Mouse (Mus musculus): Measurements from ENCODE around the gene Hck. TPM values are rescaled to one million over a fixed set of nuclear protein-coding genes. Genes with fewer than 3 reads are reported as not detected.
A peak's percentile ranks its signal among the peaks of the same experiment; 100 is the strongest.

Gene Hck
- total RNA-seq, 2 experiments from 2014 or later, result 1.5 to 2.0 TPM

DNA sequence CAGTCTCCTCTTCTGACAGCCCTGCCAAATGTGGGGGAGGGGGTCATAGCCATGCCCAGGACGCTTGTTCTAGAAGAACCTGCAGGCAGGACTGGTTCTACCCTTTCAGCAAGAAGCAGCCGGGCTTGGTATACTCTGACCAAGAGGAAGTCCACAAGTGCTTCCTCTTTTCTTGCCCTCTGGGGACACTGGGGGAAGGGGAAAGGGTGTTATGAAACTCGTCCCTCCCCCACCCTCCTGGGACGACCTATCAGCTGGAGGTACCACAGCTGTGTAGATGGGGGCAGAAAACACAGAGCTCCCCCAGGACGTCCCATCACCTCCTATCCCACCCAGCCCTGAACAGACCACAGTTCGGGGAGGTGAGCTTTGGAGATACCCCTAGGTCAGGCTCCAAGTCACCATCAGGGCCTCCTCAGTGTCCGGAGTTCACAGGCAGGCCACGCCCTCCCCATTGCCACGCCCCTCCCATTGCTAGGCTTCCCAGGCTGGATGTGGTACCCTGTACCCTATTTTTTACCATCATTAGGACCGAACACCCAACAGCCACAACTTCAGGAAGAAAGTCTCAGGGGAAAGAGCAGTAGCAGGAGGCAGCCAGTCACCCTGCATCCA lies 17.6 kb upstream of the Hck start:
- DNase-seq (ENCODE audit: low spot score in 2 of 2), result no peak

DNA sequence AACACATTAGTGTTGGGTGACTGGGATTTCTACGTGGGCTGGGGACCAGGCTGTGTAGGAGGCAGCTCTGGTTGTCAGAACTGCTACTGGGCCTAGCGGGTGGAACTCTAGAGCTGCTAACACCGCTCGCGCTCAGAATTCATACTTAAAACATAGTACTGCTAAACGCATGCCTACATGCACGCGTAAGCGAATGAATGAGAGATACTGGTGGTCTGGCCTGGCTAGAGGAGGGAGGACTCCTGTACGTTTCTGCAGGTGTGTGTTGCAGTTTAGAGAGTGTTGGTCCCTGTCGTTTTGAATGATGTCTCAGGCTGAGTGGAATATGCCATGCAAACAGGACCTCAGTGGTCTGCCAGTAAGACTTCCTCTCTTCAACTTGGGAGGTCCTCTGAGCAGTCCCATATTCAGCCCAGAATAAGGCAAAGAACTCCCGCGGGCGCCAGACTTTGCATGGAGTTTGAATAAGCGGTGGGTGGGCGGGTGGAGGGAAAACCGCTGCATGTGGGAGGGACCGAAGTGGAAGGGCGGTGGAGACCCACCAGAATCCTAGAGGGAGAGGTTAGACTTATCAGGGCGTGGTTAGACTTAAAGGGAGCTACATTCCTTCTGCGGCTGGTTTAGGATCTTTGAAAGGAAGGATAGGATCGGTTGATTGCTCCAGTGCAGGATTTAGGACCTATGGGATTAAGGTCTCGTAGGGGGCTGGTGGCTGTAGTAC lies 1.1 kb upstream of the Hck start:
- no peak for DNase-seq (ENCODE audit: low spot score in 2 of 2)

DNA sequence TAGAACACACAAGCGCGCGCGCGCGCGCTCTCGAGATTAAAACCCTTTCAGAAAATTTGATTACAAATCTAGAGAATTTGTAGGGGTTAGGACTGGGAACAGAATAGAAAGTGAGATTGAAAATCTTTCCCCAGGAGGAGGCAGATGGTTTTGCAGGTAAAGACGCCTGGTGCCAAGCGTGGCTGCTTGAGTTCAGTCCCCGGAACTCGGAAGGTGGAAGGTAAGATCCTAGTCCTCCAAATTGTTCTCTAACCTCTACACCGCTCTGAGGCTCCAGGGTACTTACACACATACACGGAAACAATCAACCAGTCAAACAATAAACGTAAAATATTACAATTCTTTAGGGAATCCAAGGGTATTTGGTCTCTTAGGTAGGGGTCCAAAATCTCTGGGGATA lies 466 bp upstream of the Hck start:
- DNase-seq (ENCODE audit: low spot score in 2 of 2), result no peak

DNA sequence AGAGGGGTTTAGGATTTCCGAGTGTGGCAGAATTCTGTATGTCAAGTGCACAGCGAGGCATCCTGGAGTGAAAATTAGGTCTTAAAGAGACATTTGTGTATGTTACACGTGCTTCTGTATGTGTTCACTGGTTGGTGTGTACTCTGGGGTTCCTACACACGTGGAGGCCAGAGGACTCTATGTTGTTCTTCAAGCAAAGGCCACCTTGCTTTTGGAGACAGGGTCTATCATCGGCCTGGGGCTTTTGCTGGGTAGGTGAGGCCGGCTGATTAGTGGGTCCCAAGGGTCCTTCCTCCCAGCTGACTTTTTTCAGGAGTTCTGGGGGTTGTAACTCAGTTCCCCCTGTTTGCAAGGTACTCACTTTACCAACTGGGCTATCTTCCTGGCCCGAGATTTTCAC lies 1.3 kb downstream of the Hck start:
- no peak for DNase-seq (ENCODE audit: low spot score in 2 of 2)

DNA sequence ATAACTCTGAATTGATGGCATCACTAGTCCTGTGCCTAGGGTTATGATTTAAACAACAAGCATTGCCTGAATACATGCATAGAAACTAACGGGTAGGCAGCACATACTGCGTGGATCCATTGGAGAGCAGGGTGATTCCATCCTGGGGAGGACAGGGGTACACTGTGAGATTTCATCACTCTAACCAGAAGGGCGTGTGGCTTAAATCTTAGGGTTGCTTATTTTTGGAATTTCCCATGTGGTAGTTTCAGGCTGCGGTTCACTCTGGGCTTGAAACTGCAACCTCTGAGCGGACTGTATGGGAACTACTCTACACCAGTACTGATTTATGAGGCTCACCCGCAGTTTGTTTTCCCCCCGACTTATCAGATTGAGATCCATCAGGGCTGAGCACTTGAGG lies 3.0 kb downstream of the Hck start:
- DNase-seq (ENCODE audit: low spot score in 2 of 2), result no peak

DNA sequence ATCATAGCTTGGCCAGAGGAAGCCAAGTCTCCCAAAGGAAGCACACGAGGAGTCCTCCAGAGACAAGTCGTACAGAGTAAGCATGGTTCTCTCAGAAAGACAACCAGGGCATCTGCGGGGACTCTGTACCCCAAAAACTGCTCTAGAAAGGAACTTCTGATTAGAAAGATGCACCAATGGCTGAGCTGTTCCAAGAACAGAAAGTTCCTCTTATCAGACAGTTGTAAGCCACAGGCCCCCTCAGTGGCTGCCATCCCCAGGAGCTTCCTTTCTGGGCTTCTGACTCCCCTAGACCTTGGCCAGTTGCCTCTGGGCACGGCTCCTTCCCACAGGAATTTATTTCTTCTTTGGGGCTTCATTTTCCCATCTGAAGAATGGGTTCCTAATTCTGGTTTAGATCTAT lies 7.4 kb downstream of the Hck start:
- no peak for DNase-seq (ENCODE audit: low spot score in 2 of 2)

DNA sequence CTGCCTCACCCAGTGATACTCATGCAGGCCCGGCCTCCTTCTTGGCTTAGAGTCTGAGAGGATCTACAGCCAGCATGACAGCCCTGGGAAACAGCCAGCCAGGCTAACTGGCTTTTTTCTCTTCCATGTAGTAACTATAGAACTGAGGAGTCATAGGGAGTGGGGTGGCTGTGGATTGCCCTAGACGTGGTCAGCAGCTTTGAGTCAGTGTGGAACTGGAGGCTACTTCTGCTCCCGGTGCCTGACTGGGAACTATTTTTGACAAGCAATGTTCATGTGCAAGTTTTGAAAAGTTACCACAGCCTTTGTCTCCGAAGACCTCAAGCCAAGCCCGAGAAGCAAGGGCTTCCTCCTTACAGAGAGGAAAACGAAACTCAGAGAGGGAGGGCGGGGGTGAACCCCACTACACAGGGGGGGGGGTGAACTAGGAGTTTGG lies 8.8 kb downstream of the Hck start:
- DNase-seq (ENCODE audit: low spot score in 2 of 2), result no peak

DNA sequence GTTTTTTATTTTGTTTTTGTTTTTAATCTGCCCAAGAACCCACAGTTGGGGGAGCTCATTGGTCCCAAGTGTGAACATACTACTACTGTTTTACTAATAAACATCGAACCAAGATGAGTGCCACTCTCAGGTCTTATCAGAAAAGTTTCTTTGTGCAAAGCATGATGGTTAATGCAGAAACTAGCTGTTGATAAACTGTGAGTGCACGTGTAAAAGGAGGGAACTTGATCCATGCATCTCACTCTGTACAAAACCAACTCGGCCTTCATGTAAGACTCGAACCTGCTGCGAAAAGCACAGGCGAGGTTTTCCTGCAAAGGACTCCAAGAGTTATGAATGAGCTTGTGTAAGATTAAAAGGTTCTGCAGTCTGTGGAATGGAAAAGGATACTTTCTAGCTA lies 11.2 kb downstream of the Hck start:
- no peak for DNase-seq (ENCODE audit: low spot score in 2 of 2)

DNA sequence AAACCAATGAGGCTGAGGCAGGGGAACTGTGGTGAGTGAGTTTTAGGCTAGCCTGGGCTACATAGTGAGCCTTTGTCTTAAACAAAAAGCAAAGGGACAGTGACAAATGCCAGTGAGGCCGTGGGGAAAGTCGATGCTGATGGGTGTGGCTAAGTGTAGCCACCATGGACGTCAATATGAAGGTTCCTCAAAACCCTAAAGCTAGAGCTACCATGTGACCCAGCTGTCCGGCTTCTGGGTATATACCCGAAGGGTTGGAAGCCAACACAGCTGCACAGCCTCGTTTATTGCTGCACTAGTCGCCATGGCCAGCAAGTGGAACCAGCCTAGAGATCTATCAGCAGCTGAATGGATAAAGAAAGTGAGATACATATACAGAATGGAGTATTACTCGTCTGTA lies 11.9 kb downstream of the Hck start:
- no peak for DNase-seq (ENCODE audit: low spot score in 2 of 2)

DNA sequence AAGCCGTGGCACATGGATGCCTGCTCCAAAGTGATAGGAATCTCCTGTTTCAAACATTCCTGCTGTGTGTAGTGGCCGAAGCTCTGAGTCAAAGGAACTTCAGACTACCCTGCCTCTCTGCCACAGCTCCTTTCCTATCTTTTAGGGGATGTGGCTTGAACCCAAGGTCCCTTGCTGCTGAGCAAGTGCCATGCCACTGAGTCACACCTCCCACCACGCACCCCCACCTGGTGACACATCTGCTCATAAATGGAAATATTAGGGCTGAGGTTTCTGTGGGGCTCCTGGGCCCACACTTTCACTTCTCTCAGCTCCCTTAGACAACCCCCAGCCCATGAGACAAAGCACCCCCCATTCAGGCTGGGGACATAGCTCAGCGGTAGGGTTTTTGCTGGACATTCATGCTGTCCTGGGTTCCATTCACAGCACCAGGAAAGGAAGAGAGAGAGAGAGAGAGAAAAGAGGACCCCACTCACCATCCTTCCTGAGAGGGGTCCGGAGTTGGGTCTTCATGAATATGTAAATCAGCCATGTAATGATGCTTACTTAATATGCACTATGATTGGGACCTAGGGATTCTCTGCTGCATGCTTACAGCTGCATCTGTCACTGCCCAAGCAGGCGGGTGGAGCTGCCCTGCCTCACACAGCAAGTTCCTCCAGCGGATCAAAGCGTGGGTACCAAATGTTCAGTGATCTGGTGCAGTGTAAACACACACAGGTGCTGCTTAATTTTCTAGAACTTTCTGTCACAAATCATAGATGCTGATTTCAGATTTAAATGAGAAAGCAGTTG lies 13.8 kb downstream of the Hck start:
- peak in 1 of 2 experiments; percentile 19 for DNase-seq (ENCODE audit: low spot score in 2 of 2)

DNA sequence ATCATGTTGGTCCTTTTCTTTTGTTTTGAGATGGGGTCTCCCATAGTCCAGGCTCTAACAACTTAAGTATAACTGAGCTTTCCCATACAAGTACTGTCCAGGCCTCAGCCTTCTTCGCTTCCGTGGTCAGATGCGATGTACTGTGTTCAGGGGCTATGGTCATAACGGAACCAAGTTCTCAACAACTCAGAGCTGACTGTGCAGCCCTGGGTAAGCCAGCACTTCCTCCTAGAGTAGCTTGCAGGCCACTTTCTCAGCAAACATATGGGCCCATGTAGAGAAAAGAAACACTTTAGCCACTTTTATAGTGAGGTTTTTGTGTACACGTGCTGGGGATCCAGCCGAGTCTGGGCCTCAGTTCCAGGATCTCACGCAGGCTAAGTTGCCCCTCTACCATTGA lies 14.4 kb downstream of the Hck start:
- DNase-seq (ENCODE audit: low spot score in 2 of 2), result no peak

DNA sequence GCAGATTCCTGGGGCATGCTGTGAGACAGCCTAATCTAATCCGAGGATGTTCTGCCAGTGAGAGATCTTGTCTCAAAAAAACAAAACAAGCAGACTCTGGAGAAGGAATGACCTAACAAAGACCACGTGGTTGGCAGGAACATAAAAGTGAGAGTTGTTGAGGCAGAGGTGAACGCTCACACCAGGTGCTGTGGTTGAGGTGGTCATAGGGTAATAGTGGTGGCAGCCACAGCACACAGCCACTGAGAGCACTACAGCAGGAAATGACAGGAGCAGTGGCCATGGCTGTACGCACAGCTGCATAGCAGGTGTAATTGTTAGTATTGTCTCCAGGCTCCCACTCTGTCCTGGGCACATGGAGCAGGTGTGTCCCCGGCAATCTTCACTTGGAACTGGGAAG lies 17.6 kb downstream of the Hck start:
- no peak for DNase-seq (ENCODE audit: low spot score in 2 of 2)

DNA sequence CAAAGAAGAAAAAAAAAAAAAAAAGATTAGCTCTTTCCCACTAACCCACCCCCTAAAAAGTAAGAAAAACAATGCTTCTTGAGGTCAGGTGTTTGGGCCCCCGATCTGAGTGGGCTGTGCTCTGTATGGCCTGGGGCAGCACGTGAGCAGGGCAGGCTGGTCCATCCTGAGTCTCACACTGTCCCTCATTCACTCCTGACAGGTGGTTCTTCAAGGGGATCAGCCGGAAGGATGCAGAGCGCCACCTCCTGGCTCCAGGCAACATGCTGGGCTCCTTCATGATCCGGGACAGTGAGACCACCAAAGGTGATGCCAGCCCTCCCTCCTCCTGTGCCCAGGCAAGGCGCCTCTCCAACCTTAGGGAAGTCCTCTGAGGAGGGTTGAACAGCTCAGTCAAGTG lies 22.8 kb downstream of the Hck start:
- no peak for DNase-seq (ENCODE audit: low spot score in 2 of 2)

DNA sequence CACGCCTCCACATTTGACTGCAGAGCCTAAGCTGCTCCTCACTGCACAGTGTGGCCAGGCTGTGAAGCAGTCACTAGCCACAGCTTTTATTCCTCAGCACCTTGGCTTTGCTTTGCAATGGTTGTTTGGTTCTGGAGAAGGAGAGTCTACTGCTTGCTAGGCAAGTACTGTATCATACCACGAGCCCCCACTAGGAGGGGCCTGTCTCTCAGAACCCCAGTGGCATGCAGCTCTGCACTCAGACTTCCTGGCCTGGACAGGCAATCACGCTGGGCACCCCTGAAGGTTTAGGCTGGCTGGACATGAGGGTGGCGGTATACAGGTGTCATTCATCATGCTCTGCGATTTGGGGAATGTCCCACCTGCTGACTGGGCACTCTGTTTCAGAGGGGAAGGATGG lies 26.0 kb downstream of the Hck start:
- DNase-seq (ENCODE audit: low spot score in 2 of 2), result no peak

DNA sequence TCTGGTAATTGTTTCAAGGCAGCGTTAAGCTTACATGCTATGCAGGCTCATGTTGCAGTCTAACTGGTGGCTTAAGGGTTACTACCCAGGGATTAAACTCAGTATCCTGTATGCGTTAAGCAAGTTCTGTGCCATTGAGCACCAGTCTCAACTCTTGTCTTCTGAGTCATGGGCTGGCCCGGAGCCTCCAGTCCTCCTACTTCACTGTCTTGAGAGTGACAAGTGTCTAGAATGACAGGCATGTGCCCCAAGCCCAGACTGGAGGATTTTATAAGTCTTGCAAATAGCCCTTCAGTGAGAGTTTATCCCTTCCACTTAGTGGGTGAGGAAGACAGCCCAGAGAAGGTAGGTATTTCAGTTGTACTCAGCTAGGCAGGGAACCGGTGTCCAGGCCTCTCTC lies 27.9 kb downstream of the Hck start:
- no peak for DNase-seq (ENCODE audit: low spot score in 2 of 2)

DNA sequence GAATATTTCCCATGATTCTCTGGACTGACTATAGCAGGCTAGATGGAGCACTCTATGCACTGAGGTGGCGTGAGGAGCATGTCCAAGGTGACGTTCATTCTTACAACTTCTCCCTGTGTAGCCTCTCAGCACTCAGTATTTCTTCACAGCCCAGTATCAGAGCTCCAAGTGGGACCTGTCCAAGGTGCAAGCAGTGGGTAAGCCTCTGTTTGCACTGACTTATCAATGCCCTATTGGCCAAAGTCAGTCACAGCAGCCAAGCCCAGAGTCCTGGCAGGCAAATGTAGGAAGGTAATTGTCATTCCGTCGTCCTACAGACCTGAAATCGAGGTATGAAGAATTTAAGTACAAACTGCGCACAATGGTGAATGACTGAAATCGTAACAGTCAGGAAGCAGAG lies 30.9 kb downstream of the Hck start:
- DNase-seq (ENCODE audit: low spot score in 2 of 2), result no peak

DNA sequence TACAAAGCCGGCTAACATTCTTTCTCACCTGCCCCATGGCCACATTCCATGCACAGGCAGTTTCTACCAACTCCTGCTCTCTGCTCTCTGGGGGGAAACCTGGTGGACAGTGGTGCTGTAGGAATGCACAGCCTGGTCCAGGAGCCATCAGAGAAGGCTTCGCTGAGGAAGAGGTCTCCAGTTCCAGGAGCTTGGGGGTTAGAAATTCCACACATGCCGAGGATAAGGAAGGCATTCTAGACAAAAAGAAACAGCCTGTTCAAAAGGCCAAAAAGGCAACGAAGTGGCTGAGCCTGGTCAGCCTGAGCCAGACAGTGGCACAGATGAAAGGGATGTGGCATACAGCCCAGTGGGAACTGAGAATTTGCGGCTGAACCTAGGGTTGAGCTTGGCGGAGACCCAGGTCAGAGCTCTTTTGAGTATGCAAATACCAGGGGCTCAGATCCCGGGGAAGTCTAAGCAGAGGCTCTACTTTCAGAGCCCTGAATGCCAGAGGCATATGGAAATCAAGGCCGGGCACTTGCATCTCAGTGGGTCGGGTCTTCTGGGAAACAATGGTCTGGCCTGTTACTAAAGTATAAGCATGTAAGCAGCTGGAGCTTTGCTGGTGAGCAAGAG lies 31.8 kb downstream of the Hck start:
- DNase-seq (ENCODE audit: low spot score in 2 of 2), result no peak

DNA sequence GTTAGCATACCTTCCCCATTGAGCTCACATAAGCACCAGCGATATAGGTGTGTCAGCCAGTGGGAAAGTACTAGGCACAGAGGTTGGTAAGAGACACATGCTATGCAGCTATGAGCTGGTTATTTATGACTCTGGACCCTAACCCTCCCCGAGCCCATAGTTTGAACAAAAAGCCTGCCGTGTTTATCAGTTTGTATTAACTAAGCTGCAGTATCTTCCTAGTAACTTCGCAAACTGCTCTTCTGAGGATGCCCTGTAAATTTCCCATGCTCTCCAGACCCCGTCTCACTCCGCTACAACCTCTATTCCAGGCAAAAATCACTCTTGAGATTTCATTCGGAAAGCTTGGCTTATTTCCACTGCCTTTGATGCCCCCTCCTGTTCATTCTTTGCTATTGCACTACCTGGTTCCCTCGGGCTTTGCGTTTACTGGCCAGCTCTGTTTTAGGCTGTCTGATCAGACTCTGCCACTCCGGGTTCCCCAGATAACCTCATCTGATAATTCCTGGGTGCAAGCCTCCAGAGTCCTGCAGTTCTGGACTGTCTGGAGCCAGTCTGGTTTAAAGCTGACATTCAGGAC lies 34.4 kb downstream of the Hck start:
- peak; percentile 13 to 71 for DNase-seq (ENCODE audit: low spot score in 2 of 2)

DNA sequence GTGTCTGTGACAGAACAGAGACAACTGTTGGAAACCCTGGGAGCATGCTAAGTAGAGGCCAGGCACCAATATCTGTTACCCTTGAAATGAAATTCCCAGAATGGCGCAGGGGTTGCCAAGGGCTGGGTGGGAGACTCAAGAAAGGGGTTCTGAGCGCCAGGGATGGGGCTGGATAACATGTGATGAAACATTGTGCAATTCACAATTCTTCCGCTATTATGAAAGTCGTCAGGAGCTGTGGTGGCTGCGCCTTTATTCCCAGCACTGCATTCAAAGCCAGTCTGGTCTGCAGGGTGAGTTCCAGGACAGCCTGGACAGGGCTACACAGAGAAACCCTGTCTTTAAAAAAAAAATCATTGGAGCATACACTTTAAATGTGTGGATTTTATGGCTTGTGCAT lies 37.1 kb downstream of the Hck start:
- DNase-seq (ENCODE audit: low spot score in 2 of 2), result no peak

DNA sequence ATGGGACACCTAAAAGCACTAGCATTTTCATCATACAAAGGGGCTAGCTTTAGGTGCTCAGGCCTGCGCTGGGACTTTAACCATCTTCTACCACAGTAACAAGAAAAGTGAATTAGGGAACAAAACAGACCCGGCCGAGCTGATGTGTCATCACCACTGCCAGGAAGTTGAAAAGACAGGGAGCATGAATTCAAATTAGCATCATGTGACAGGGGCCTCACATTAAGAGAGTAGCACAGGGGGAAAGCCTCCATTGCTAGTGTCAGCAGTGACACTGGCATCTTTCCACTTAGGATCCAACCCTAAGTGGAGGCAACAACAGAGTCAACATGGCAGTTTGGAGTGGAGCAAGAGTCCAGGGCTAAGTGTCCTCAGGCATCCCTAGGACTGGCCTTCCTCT lies 39.0 kb downstream of the Hck start:
- DNase-seq (ENCODE audit: low spot score in 2 of 2), result no peak

DNA sequence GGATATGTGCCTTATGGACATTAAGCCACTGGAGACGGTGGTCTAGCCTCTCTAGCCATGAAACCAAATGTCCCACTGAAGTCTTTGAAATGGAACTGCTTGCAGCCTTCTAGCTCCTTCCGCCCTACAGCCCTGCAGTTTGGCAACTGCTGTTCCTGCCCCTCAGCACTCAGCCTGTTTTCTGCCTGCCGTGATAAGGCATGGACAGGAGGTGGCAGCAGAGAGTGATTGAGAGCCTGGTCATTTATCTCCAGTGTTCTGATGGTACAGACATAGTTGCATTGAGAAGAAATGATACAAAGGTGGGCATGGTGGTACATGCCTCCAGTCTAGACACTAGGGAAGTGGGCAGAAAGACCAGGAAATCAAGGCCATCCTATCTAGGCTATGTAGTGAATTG lies 39.4 kb downstream of the Hck start:
- peak; percentile 60 to 81 for DNase-seq (ENCODE audit: low spot score in 2 of 2)

DNA sequence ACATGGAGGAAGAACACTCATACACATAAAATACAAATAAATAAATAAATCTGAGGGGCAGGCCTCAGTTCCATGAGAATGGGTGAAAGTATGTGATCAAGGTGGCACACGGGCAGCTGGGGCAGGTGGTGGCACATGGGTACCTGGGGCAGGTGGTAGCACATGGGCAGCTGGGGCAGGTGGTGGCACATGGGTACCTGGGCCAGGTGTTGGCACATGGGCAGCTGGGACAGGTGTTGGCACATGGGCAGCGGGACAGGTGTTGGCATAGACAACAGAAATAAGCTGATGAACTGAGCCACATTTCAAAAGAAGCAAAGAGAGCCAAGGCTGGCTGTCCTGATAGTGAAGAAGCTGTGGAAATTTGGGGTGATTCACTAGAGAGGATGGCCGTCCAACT lies 41.5 kb downstream of the Hck start:
- no peak for DNase-seq (ENCODE audit: low spot score in 2 of 2)

Data from layer of hippocampus, adult 18-20 months (tissue).